Mouse (Mus musculus): Measurements from ENCODE around the gene H1fx.

GRCm38 (mm10) chr6:87980374-87981029 is 935 bp downstream of the H1fx start:
- no peak for TF ChIP-seq CTCF (IDR thresholded peaks at IDR 0.05; ENCODE audit: control insufficient read depth, insufficient read depth, insufficient read length)
- no peak for TF ChIP-seq USF1 (IDR thresholded peaks at IDR 0.05; ENCODE audit: low read depth)
- TF ChIP-seq CEBPB (IDR thresholded peaks at IDR 0.05; ENCODE audit: low read depth) = no peak

Data from C2C12 (cell line).